ENCODE assay signal across 9 mouse cellular contexts in genomic region chr5:45292383-45292782, GRCm38 (mm10).
DNase-seq lines count a peak whose midpoint lies in the region; ATAC-seq lines count a peak whose summit lies in the region.
"Had no signal": no experiment of that assay in that cellular context is flagged by ENCODE, and none has a peak within 500 bp of the region (broad histone marks: within the 10 kb centered on the region; RNA-seq: fewer than 3 reads in every experiment).

No protein-coding gene starts in this region.

- no peaks in the 10 kb centered on the region for H3K36me3 ChIP-seq in liver, embryonic 16.5 days (ENCODE audit: control insufficient read depth, insufficient read depth)
- H3K36me3 ChIP-seq: neural tube, embryonic 13.5 days had no signal

- H3K4me2 ChIP-seq in liver, embryonic 16.5 days (ENCODE audit: low read depth, low read length), result no peak overlapping the region
- H3K4me2 ChIP-seq: neural tube, embryonic 13.5 days had no signal

- H3K27ac ChIP-seq in liver, embryonic 16.5 days (ENCODE audit: low read length), result no peak overlapping the region
- H3K27ac ChIP-seq: neural tube, embryonic 13.5 days had no signal

- intact Hi-C loops in left cerebral cortex, postnatal 25 days (cut with DNase I), result loop anchor here (10.0 kb wide), 1 partner anchor 112 kb away; no protein-coding TSS in a partner anchor

- peak; percentile 88 to 97 for ATAC-seq in hematopoietic stem cell, adult 5-6 weeks (replicated peaks in 1 of 2; ENCODE audit: insufficient read depth in 1 of 2, low FRiP score in 2 of 2, low TSS enrichment in 1 of 2, low read depth in 1 of 2, poor library complexity in 2 of 2, severe bottlenecking in 2 of 2)
- peak; percentile 30; the same call in 1 of the 2 replicates for ATAC-seq in liver, embryonic 16.5 days (ENCODE audit: low read depth)

- H3K4me1 ChIP-seq in liver, embryonic 16.5 days (ENCODE audit: control insufficient read depth, low read depth, low read length), result no peaks in the 10 kb centered on the region; the same call in 1 of the 2 replicates
- H3K4me1 ChIP-seq: neural tube, embryonic 13.5 days had no signal

- DNase-seq in 3134 (ENCODE audit: extremely low read depth, insufficient read length, low spot score), result peak; percentile 18
- DNase-seq in adrenal gland, adult 2 months, result peak; percentile 89
- DNase-seq in frontal cortex, postnatal 14 days (ENCODE audit: low spot score in 2 of 2), result no peak
- no peak for DNase-seq in right cerebral cortex, postnatal 25 days
- no peak for DNase-seq in left cerebral cortex, postnatal 25 days (ENCODE audit: low spot score in 2 of 2)
- DNase-seq in frontal cortex, postnatal 25 days (ENCODE audit: low spot score in 2 of 2), result no peak

- WGBS in liver, embryonic 16.5 days (ENCODE audit: insufficient replicate concordance), result 27% methylated on average over 1 of the region's 1 CpGs

- H3K9me3 ChIP-seq in liver, embryonic 16.5 days (replicated peaks; ENCODE audit: control insufficient read depth, low read length), result no peaks in the 10 kb centered on the region
- H3K9me3 ChIP-seq: neural tube, embryonic 13.5 days had no signal

- H3K27me3 ChIP-seq in liver, embryonic 16.5 days (ENCODE audit: control insufficient read depth, insufficient read depth, low read depth, low read length), result no peaks in the 10 kb centered on the region
- H3K27me3 ChIP-seq: neural tube, embryonic 13.5 days had no signal

- H3K4me3 ChIP-seq in liver, embryonic 16.5 days (ENCODE audit: low read depth, low read length), result no peak overlapping the region
- H3K4me3 ChIP-seq: neural tube, embryonic 13.5 days had no signal

- no peak overlapping the region for H3K9ac ChIP-seq in liver, embryonic 16.5 days (ENCODE audit: low read depth, low read length)
- H3K9ac ChIP-seq: neural tube, embryonic 13.5 days had no signal

Comparison
In these comparisons a context has a peak if more than half of its experiments do, and no peak if none do; other contexts are left out.
1. DNase-seq: peak in 3134 (single experiment) and adrenal gland, adult 2 months (single experiment); none in frontal cortex, postnatal 14 days (0 of 2), right cerebral cortex, postnatal 25 days (single experiment), left cerebral cortex, postnatal 25 days (0 of 2) and frontal cortex, postnatal 25 days (0 of 2).